Mouse (Mus musculus) fibroblast of lung, adult 2 months (primary cell): ENCODE results near the gene Olfr1437.
"Not testable (repeated sequence)": the region's sequence is repeated elsewhere in the genome, so short reads cannot be mapped to it uniquely, and the experiment has no call there.

Experiments
- DNase-seq: peaks from one replicate; pipeline ENCODE4 v3.0.0-alpha.2; 2011; ENCODE audit warnings: low read depth

Gene Olfr1437

DNA sequence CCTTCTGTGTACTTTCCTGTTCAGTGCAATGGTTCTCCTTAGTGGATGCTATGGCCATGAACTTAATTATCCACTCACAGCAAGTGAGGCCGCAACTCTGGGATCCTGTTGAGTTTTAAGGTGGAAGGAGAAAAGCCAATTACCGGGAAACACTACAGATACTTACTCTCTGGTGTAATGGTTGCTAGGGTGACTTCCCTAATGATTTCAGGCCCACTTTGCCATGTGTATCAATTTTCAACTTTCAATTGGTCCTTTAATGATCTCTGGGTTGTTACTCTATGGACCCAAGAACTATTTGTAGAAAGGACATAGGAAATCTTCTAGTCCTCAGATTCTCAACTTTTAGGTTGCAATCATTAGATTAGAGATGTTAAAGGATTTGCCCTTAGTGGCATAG lies at the start of gene Olfr1437:
Olfr1437 (minus strand) TSS at position 101 of the 400 bp plus-strand sequence.
- no peak for DNase-seq

DNA sequence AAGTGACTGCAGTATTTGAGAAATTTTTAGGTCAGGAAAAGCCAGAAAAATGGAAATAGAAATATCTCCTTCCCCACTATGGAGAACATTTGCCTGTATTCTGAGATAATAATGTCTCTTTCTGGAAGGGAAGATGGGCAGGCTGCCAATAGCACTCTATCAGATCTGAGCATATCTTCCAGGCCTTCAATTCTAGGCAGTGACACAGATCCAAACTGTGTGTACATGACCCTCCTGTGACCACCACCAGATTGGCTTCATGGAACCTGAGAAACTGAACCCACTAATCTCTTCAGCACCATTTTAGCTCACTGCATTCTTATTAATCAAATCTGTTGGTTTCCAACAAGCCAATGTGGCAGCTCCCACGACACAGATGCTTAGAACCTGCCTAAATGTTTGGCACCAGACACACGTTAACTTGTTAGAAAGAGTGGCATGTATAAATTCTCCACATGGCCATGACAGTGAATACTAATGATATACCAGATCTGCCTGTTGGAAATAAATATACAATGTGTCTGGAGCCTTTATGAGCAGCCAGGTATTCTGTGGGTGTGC lies 49.6 kb upstream of the Olfr1437 start:
- no peak for DNase-seq

DNA sequence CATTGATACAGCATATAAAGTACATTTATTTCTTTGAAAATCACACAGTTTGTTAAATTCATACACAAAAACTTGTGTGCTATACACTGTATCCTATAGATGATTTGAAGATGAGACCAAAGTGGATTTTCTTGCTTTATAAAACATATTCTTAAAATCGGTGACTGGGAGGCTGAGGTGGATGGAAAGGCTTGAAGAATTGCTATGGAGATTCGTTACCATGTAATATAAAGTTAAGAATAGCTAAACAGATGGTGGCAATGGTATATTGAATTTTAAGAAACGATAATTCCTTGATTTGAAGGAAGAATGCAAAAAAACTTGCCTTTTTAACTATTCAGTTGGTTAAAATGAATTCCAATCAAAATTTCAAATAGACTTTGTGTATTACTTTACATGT lies 48.1 kb upstream of the Olfr1437 start:
- DNase-seq, result no peak

DNA sequence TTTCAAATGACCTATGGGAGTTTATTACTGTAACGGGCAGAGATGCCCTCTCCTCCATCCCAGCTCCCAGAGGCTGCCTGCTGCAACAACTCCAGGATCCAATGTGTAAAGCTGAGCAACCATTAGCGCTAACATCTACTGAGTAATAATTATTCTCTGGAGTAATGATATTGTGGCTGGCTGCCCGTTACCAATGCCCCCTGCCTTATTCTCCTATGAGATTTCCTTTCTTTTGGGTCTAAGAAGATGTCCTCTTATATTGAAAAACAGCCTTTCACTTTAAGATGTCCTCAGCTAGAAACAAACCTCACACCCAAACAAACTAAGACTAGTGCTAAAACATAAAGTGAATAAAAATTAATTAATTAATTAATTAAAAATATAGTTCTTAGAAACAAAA lies 10.9 kb upstream of the Olfr1437 start, which contains the start of gene Olfr1438-ps1:
Olfr1438-ps1 (minus strand) TSS at position 101 of the 400 bp plus-strand sequence.
- no peak for DNase-seq

DNA sequence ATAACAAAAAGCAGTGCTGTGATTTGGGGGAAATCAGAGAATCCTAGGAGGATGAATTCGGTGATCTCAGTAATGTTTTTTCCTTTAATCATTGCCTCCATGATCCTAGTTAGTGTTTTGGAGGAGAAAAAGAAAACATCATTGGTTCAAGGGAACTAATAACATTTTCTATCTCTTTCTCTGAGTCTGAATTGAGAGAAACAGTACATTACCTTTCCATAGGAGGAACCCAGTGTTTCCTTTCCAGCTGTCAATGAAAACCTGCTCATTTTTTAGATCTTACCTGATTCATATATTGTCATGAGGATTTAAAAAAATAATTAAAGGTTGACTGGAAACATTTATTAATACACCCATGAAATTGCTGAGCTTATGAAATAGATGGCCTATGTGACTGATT lies 25.9 kb downstream of the Olfr1437 start, which contains the start of gene Olfr1436:
Olfr1436 (minus strand) TSS at position 101 of the 400 bp plus-strand sequence.
- not testable (repeated sequence) for DNase-seq

DNA sequence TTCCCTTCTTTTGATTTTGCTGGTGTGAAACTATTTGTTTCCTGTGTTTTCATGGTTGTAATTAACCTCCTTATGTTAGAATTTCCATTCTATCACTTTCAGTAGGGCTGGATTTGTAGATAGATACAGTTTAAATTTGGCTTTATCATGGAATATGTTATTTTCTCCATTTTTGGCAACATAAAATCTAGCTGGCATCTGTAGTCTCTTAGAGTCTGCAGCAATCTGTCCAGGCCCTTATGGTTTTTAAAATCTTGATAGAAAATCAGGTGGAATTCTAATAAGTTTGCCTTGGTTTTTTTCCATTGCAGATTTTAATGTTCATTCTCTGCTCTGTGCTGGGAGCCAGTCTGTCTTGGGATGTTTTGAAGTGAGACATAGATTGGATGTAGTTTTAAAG lies 31.9 kb downstream of the Olfr1437 start:
- DNase-seq, result no peak

DNA sequence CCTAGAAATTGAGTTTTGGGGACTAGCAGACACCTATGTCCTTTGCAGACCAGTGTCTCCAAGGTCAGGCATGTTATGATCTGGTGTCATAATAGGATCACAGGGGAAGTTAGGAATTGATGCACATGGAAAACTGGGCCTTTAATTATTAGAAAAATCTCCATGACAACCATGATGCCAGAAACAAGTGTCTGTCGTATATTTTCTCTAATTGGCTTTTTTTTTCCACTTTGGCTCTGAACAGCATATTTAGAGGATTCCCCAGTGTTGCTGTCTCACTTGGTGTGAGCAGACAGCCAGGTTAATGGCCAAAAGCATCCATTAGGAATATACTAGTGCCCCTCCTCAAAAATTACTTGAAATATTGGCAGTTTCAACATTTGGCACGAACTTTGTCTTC lies 45.3 kb downstream of the Olfr1437 start, which contains the start of gene Olfr1434:
Olfr1434 (plus strand) TSS at position 301 of the 400 bp plus-strand sequence.
- DNase-seq, result no peak
